Mouse (Mus musculus) neural tube, embryonic 13.5 days (tissue): Measurements from ENCODE around the gene Cldn10. TPM values are rescaled to one million over a fixed set of nuclear protein-coding genes. Genes with fewer than 3 reads are reported as not detected.

Source experiments
- ATAC-seq: fragments of 200-750 bp; cut with Nextera tagmentation; 2 replicates; pipeline ENCODE4 v1.8.0; 2017; ENCODE audit warnings: low read depth, mild to moderate bottlenecking, moderate TSS enrichment, moderate library complexity
- H3K27ac ChIP-seq: fragments of 300-500 bp; sonication (generic); replicated peaks from 2 replicates; pipeline ENCODE4 v1.5.1; 2015; ENCODE audit warnings: moderate library complexity, mild to moderate bottlenecking, inconsistent platforms
- H3K27me3 ChIP-seq: fragments of 300-500 bp; sonication (generic); 2 replicates; pipeline ENCODE4 v1.6.1; 2015; ENCODE audit warnings: mild to moderate bottlenecking, inconsistent platforms
- H3K36me3 ChIP-seq: fragments of 300-500 bp; sonication (generic); 2 replicates; pipeline ENCODE4 v1.6.1; 2015; ENCODE audit warnings: mild to moderate bottlenecking, inconsistent platforms
- H3K4me1 ChIP-seq: fragments of 300-500 bp; sonication (generic); replicated peaks from 2 replicates; pipeline ENCODE4 v1.6.1; 2015; ENCODE audit warnings: inconsistent platforms
- H3K4me2 ChIP-seq: fragments of 300-500 bp; sonication (generic); 2 replicates; pipeline ENCODE4 v1.6.1; 2015; ENCODE audit warnings: inconsistent platforms, mild to moderate bottlenecking, moderate library complexity
- H3K4me3 ChIP-seq: fragments of 300-500 bp; sonication (generic); 2 replicates; pipeline ENCODE4 v1.5.1; 2015; ENCODE audit warnings: mild to moderate bottlenecking, inconsistent platforms
- H3K9ac ChIP-seq: fragments of 300-500 bp; sonication (generic); 2 replicates; pipeline ENCODE4 v1.6.1; 2015; ENCODE audit warnings: moderate library complexity, mild to moderate bottlenecking, inconsistent platforms
- H3K9me3 ChIP-seq: fragments of 300-500 bp; sonication (generic); 2 replicates; pipeline ENCODE4 v1.6.1; 2016; ENCODE audit warnings: inconsistent platforms
- WGBS: fragments of 180-500 bp; shearing (Covaris S2); methylation state at CpG from one replicate; pipeline ENCODE4 v1.1.7; 2015; 5-methylcytosine and 5-hydroxymethylcytosine counted together
- polyA plus RNA-seq: library from polyadenylated mRNA; unstranded; fragments of >200 nt; fragmentation: Nextera tagmentation; extraction: Ambion mirVana; gene quantifications from 2 replicates; pipeline ENCODE4 v1.2.1, GENCODE M21; 2015

Gene Cldn10
- polyA plus RNA-seq, 1 experiment from 2014 or later = 0.38 TPM

GRCm38 (mm10) chr14:118833241-118833640 is 45.5 kb downstream of the Cldn10 start:
- WGBS = 88% methylated on average over 6 of the region's 6 CpGs

GRCm38 (mm10) chr14:118834313-118834712 is 46.6 kb downstream of the Cldn10 start:
- no peak for ATAC-seq
- Histone ChIP-seq H3K9me3 (no peaks in the 10 kb centered on the region), H3K4me1 (no peaks in the 10 kb centered on the region), H3K4me3 (no peak overlapping the region), H3K27ac (no peak overlapping the region), H3K36me3 (no peaks in the 10 kb centered on the region), H3K9ac (no peak overlapping the region), H3K4me2 (no peak overlapping the region), H3K27me3 (no peaks in the 10 kb centered on the region; the same call in 1 of the 2 replicates)
- WGBS = 7% methylated on average over 7 of the region's 7 CpGs

More at GRCm38 (mm10) chr14:118833241-118833640, 45.5 kb downstream of the Cldn10 start:
- H3K4me1 ChIP-seq = no peaks in the 10 kb centered on the region
- no peaks in the 10 kb centered on the region for H3K9me3 ChIP-seq
- no peaks in the 10 kb centered on the region for H3K36me3 ChIP-seq
- H3K4me3 ChIP-seq = no peak overlapping the region
- H3K27ac ChIP-seq = no peak overlapping the region
- H3K9ac ChIP-seq = no peak overlapping the region
- H3K27me3 ChIP-seq = no peaks in the 10 kb centered on the region; the same call in 1 of the 2 replicates
- no peak overlapping the region for H3K4me2 ChIP-seq
- no peak for ATAC-seq

GRCm38 (mm10) chr14:118836145-118836544 is 48.4 kb downstream of the Cldn10 start:
- Histone ChIP-seq H3K9me3 (no peaks in the 10 kb centered on the region), H3K4me2 (no peak overlapping the region), H3K4me3 (no peak overlapping the region), H3K27ac (no peak overlapping the region), H3K9ac (no peak overlapping the region), H3K36me3 (no peaks in the 10 kb centered on the region), H3K27me3 (no peaks in the 10 kb centered on the region; the same call in 1 of the 2 replicates), H3K4me1 (no peaks in the 10 kb centered on the region)
- no peak for ATAC-seq
- 71% methylated on average over 11 of the region's 11 CpGs for WGBS

- Histone ChIP-seq H3K27me3 (no peaks in the 10 kb centered on the region; the same call in 1 of the 2 replicates), H3K36me3 (no peaks in the 10 kb centered on the region), H3K4me1 (no peaks in the 10 kb centered on the region), H3K9ac (no peak overlapping the region), H3K9me3 (no peaks in the 10 kb centered on the region), H3K4me3 (no peak overlapping the region), H3K27ac (no peak overlapping the region), H3K4me2 (no peak overlapping the region)
- 94% methylated on average over 7 of the region's 7 CpGs for WGBS
- no peak for ATAC-seq
Observed at GRCm38 (mm10) chr14:118836754-118837153, 49.0 kb downstream of the Cldn10 start.

- H3K9ac ChIP-seq = no peak overlapping the region
- WGBS = 78% methylated on average over 8 of the region's 8 CpGs
- no peaks in the 10 kb centered on the region for H3K4me1 ChIP-seq
- no peaks in the 10 kb centered on the region; the same call in 1 of the 2 replicates for H3K27me3 ChIP-seq
- no peak for ATAC-seq
- no peak overlapping the region for H3K4me2 ChIP-seq
- H3K27ac ChIP-seq = no peak overlapping the region
- no peak overlapping the region for H3K4me3 ChIP-seq
- H3K36me3 ChIP-seq = no peaks in the 10 kb centered on the region
- H3K9me3 ChIP-seq = no peaks in the 10 kb centered on the region
Observed at GRCm38 (mm10) chr14:118838556-118839120, 50.9 kb downstream of the Cldn10 start.

- H3K27ac ChIP-seq = no peak overlapping the region
- ATAC-seq = no peak
- no peak overlapping the region for H3K9ac ChIP-seq
- WGBS = 40% methylated on average over 5 of the region's 5 CpGs
- H3K4me2 ChIP-seq = no peak overlapping the region
- no peaks in the 10 kb centered on the region for H3K36me3 ChIP-seq
- H3K27me3 ChIP-seq = no peaks in the 10 kb centered on the region; the same call in 1 of the 2 replicates
- H3K4me3 ChIP-seq = no peak overlapping the region
- H3K4me1 ChIP-seq = no peaks in the 10 kb centered on the region
- H3K9me3 ChIP-seq = no peaks in the 10 kb centered on the region
Observed at GRCm38 (mm10) chr14:118839416-118839815, 51.7 kb downstream of the Cldn10 start.

DNA sequence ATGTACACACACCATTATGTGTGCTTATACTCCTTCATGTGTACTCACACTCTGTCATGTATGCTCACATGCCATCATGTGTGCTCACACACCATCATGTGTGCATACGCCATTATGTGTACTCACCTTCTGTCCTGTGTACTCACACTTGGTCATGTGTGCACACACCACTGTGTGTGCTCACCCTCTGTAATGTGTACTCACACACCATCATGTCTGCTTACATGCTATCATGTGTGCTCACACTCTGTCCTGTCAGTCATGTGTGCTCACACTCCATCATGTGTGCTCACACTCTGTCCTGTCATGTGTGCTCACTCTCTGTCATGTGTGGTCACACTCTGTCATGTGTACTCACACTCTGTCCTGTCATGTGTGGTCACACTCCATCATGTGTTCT is 52.3 kb downstream of the Cldn10 start:
- no peak for ATAC-seq
- no peaks in the 10 kb centered on the region; the same call in 1 of the 2 replicates for H3K27me3 ChIP-seq
- H3K9ac ChIP-seq = no peak overlapping the region
- H3K27ac ChIP-seq = no peak overlapping the region
- 100% methylated on average over 1 of the region's 1 CpGs for WGBS
- no peak overlapping the region for H3K4me3 ChIP-seq
- H3K4me2 ChIP-seq = no peak overlapping the region
- H3K4me1 ChIP-seq = no peaks in the 10 kb centered on the region
- H3K36me3 ChIP-seq = no peaks in the 10 kb centered on the region
- H3K9me3 ChIP-seq = no peaks in the 10 kb centered on the region

- H3K27me3 ChIP-seq = no peaks in the 10 kb centered on the region
- no peaks in the 10 kb centered on the region for H3K4me1 ChIP-seq
- 85% methylated on average over 3 of the region's 3 CpGs for WGBS
- H3K36me3 ChIP-seq = no peaks in the 10 kb centered on the region
- no peaks in the 10 kb centered on the region for H3K9me3 ChIP-seq
- no peak overlapping the region for H3K9ac ChIP-seq
- H3K4me2 ChIP-seq = no peak overlapping the region
- no peak overlapping the region for H3K27ac ChIP-seq
- no peak overlapping the region for H3K4me3 ChIP-seq
- ATAC-seq = no peak
Observed at GRCm38 (mm10) chr14:118842353-118842752, 54.6 kb downstream of the Cldn10 start.

DNA sequence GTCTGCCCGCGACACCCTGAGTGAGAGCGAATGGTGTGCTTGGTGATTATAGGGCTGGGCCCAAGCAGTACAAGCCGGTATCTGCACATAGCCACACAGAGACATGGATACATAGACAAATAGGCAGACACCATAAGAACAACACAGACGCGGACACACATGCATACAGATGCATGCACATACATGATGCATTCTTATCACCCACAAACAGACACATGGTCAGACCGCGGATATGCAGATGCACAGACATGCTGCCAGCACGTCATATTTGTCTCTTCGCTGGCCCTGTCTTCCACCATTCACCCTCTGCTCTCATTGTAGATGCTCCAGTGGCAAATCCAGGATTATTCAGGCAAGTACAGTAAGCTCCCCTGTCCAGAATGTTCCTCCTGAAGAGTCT is 59.1 kb downstream of the Cldn10 start:
- Histone ChIP-seq H3K4me2 (no peak overlapping the region), H3K4me1 (no peaks in the 10 kb centered on the region), H3K9ac (no peak overlapping the region), H3K27ac (no peak overlapping the region), H3K9me3 (no peaks in the 10 kb centered on the region), H3K4me3 (no peak overlapping the region), H3K36me3 (no peaks in the 10 kb centered on the region), H3K27me3 (no peaks in the 10 kb centered on the region)
- ATAC-seq = no peak
- WGBS = 95% methylated on average over 10 of the region's 10 CpGs

DNA sequence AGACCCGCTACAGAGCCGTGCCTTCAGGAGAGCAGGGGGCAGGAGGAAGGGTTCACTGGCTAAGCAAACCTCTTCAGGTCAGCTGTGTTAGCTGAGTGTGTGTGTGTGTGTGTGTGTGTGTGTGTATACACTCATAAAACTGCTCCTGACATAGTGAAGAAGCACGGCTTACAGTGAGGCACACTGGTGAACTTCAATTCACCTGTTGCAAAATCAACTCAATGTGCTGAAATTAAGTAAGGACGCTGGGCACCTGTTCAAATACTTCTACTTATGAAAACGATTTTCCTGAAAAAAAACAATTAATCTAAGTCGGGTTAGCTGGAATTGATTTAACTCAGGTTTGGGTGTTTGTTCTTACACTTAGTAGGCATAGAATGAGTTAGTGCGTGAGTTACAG is 60.5 kb downstream of the Cldn10 start:
- Histone ChIP-seq H3K9ac (no peak overlapping the region), H3K4me1 (no peaks in the 10 kb centered on the region), H3K4me2 (no peak overlapping the region), H3K27ac (no peak overlapping the region), H3K9me3 (no peaks in the 10 kb centered on the region), H3K27me3 (peaks cover 7% of the 10 kb centered on the region), H3K4me3 (no peak overlapping the region), H3K36me3 (no peaks in the 10 kb centered on the region)
- no peak for ATAC-seq
- WGBS = 85% methylated on average over 7 of the region's 7 CpGs

- no peaks in the 10 kb centered on the region for H3K9me3 ChIP-seq
- no peaks in the 10 kb centered on the region for H3K36me3 ChIP-seq
- H3K4me2 ChIP-seq = no peak overlapping the region
- no peak overlapping the region for H3K4me3 ChIP-seq
- 83% methylated on average over 11 of the region's 11 CpGs for WGBS
- H3K4me1 ChIP-seq = peaks cover 11% of the 10 kb centered on the region
- no peak overlapping the region for H3K9ac ChIP-seq
- peaks cover 27% of the 10 kb centered on the region for H3K27me3 ChIP-seq
- no peak for ATAC-seq
- no peak overlapping the region for H3K27ac ChIP-seq
Observed at GRCm38 (mm10) chr14:118850011-118850695, 62.4 kb downstream of the Cldn10 start.

DNA sequence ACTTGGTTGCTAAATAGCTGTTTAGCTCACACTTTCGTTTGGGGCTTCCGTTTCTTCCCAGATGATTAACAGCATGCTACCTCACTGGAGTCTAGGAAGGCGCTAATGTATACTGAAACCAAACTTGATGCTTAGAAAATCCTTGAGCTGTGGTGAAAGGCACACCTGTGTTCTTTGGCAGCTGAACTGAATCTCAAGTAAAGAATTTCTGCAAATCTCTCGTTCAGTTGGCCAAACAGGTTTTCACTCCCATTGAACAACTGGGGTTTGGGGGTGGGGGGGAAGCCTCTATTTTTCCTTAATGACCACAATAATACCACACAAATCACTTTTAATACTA is 63.0 kb downstream of the Cldn10 start:
- Histone ChIP-seq H3K4me1 (peaks cover 16% of the 10 kb centered on the region), H3K27me3 (peaks cover 32% of the 10 kb centered on the region), H3K4me2 (no peak overlapping the region), H3K9me3 (no peaks in the 10 kb centered on the region), H3K9ac (no peak overlapping the region), H3K27ac (no peak overlapping the region), H3K36me3 (no peaks in the 10 kb centered on the region), H3K4me3 (no peak overlapping the region)
- ATAC-seq = no peak
- WGBS = 69% methylated on average over 4 of the region's 4 CpGs
